Mouse (Mus musculus) bone marrow, adult 2 months (tissue): Measurements from ENCODE around the gene Sema6b.
A peak's percentile ranks its signal among the peaks of the same experiment; 100 is the strongest.

Experiments used
- CTCF ChIP-seq: fragments of 200-500 bp; IDR thresholded peaks from 2 replicates; pipeline ENCODE4 v1.5.1; 2011; ENCODE audit warnings: low read length, control low read depth; ENCODE audit not compliant: control insufficient read depth, insufficient read depth
- POLR2A ChIP-seq: fragments of 200-500 bp; IDR thresholded peaks from 2 replicates; pipeline ENCODE4 v1.6.1; 2011; ENCODE audit warnings: low read depth, mild to moderate bottlenecking, control low read depth, low read length, borderline replicate concordance; ENCODE audit not compliant: control insufficient read depth

GRCm38 (mm10) chr17:56162231-56162774, 22.2 kb upstream of the Sema6b start, which contains the start of gene Tnfaip8l1:
- TF ChIP-seq CTCF (no peak), POLR2A (peak; percentile 21; the same call in 1 of the 2 replicates)
